Mouse (Mus musculus) thymus, postnatal 0 days (tissue): ENCODE results near the gene Cldn13. TPM values are rescaled to one million over a fixed set of nuclear protein-coding genes. Genes with fewer than 3 reads are reported as not detected.
"Not testable (repeated sequence)": the region's sequence is repeated elsewhere in the genome, so short reads cannot be mapped to it uniquely, and the experiment has no call there.

ENCODE experiments used
- DNase-seq: peaks from one replicate; pipeline ENCODE4 v3.0.0-alpha.2; 2015; ENCODE audit warnings: low spot score
- polyA plus RNA-seq: library from polyadenylated mRNA; unstranded; fragments of >200 nt; fragmentation: Nextera tagmentation; extraction: Ambion mirVana; gene quantifications from 2 replicates; pipeline ENCODE4 v1.2.1, GENCODE M21; 2015

Gene Cldn13
- polyA plus RNA-seq, 1 experiment from 2014 or later, result 5.0 TPM

- DNase-seq, result no peak
These were observed 19.3 kb upstream of the Cldn13 start for GRCm38 (mm10) chr5:134934666-134935065.

- DNase-seq, result not testable (repeated sequence)
These were observed 18.4 kb upstream of the Cldn13 start for GRCm38 (mm10) chr5:134933686-134934085.

- peak; percentile 68 for DNase-seq
These were observed 18.0 kb upstream of the Cldn13 start for GRCm38 (mm10) chr5:134933281-134933680.

GRCm38 (mm10) chr5:134932903-134933276 lies 17.6 kb upstream of the Cldn13 start:
- peak; percentile 74 for DNase-seq

- DNase-seq, result peak; percentile 93
These were observed 17.0 kb upstream of the Cldn13 start, which contains the start of gene Mettl27 for GRCm38 (mm10) chr5:134932179-134932902. Mettl27 (plus strand) TSS chr5:134932368.

- no peak for DNase-seq
These were observed 14.7 kb upstream of the Cldn13 start for GRCm38 (mm10) chr5:134929988-134930387.

- DNase-seq, result no peak
These were observed 11.4 kb upstream of the Cldn13 start for GRCm38 (mm10) chr5:134926726-134927125.

- DNase-seq, result no peak
These were observed 7.8 kb upstream of the Cldn13 start for GRCm38 (mm10) chr5:134923141-134923540.

GRCm38 (mm10) chr5:134921106-134921505 lies 5.8 kb upstream of the Cldn13 start:
- no peak for DNase-seq

- DNase-seq, result no peak
These were observed 4.9 kb upstream of the Cldn13 start for GRCm38 (mm10) chr5:134920106-134920687.

GRCm38 (mm10) chr5:134919097-134919496 lies 3.8 kb upstream of the Cldn13 start:
- no peak for DNase-seq

- DNase-seq, result peak; percentile 76
These were observed 2.9 kb upstream of the Cldn13 start for GRCm38 (mm10) chr5:134918071-134918832.

GRCm38 (mm10) chr5:134914510-134914909 lies 816 bp downstream of the Cldn13 start:
- no peak for DNase-seq

GRCm38 (mm10) chr5:134913753-134914152 lies 1.6 kb downstream of the Cldn13 start:
- no peak for DNase-seq

- DNase-seq, result no peak
These were observed 2.0 kb downstream of the Cldn13 start for GRCm38 (mm10) chr5:134913352-134913751.

- no peak for DNase-seq
These were observed 3.4 kb downstream of the Cldn13 start for GRCm38 (mm10) chr5:134911901-134912300.

- peak; percentile 90 for DNase-seq
These were observed 8.2 kb downstream of the Cldn13 start for GRCm38 (mm10) chr5:134907135-134907534.

GRCm38 (mm10) chr5:134906633-134907032 lies 8.7 kb downstream of the Cldn13 start, which contains the start of gene Tmem270:
Tmem270 (minus strand) TSS chr5:134906733.
- DNase-seq, result no peak

GRCm38 (mm10) chr5:134901644-134902027 lies 13.7 kb downstream of the Cldn13 start:
- no peak for DNase-seq

- no peak for DNase-seq
These were observed 14.2 kb downstream of the Cldn13 start for GRCm38 (mm10) chr5:134901012-134901643.

GRCm38 (mm10) chr5:134897596-134897995 lies 17.7 kb downstream of the Cldn13 start:
- DNase-seq, result no peak

- DNase-seq, result no peak
These were observed 18.4 kb downstream of the Cldn13 start for GRCm38 (mm10) chr5:134896965-134897364.
